ENCODE assay signal across 9 mouse cellular contexts in the genomic region with DNA sequence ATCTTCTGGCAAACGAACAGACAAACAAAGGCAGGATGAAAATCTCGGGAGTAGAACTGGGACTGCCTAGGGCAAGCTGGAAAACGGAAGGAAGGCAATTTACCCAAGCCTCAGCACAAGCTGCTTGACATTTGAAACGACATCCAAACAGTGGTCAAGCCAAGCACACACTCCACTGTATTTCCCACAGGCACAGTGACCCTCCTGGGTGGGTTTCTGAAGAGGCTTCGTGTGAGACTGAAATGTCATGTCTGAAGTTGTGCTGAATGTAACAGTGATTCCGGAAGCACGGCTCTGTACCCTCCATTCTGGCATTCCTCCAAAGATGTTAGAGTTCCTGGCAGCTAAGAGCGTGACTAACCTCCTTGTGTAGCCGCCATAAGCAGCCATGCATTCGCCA. TPM values are rescaled to one million over a fixed set of nuclear protein-coding genes. Genes with fewer than 3 reads are reported as not detected.
DNase-seq lines count a peak whose midpoint lies in the region; ATAC-seq lines count a peak whose summit lies in the region.
"Had no signal": no experiment of that assay in that cellular context is flagged by ENCODE, and none has a peak within 500 bp of the region (broad histone marks: within the 10 kb centered on the region; RNA-seq: fewer than 3 reads in every experiment).

No protein-coding gene starts in this region.

- no peak overlapping the region for H3K9ac ChIP-seq in forebrain, embryonic 13.5 days
- no peak overlapping the region for H3K9ac ChIP-seq in hindbrain, embryonic 15.5 days

- WGBS in forebrain, embryonic 13.5 days = 67% methylated on average over 10 of the region's 10 CpGs
- 87% methylated on average over 10 of the region's 10 CpGs for WGBS in forebrain, embryonic 10.5 days
- 42% methylated on average over 10 of the region's 10 CpGs for whole genome bisulfite sequencing in hindbrain, embryonic 15.5 days

- no peaks in the 10 kb centered on the region for H3K4me1 ChIP-seq in forebrain, embryonic 13.5 days
- no peaks in the 10 kb centered on the region for H3K4me1 ChIP-seq in forebrain, embryonic 10.5 days
- 0 out of 2 replicates have a peak, but pooled peaks cover 7% of the 10 kb centered on the region for H3K4me1 ChIP-seq in hindbrain, embryonic 15.5 days (replicated peaks)

- DNase-seq in forebrain, embryonic 10.5 days (ENCODE audit: extremely low spot score, low spot score) = no peak
- DNase-seq in layer of hippocampus, adult 9-11 months = peak; percentile 10
- no peak for DNase-seq in layer of hippocampus, adult 8-10 months (ENCODE audit: low spot score in 2 of 2)
- DNase-seq in NIH3T3 (ENCODE audit: low read depth) = peak; percentile 59
- DNase-seq in right cerebral cortex, postnatal 14 days = no peak
- no peak for DNase-seq in embryo, embryonic 9.5 days (ENCODE audit: extremely low spot score)

- H3K9me3 ChIP-seq in forebrain, embryonic 13.5 days (replicated peaks) = no peaks in the 10 kb centered on the region
- no peaks in the 10 kb centered on the region for H3K9me3 ChIP-seq in forebrain, embryonic 10.5 days
- no peaks in the 10 kb centered on the region for H3K9me3 ChIP-seq in hindbrain, embryonic 15.5 days

- no peaks in the 10 kb centered on the region for H3K27me3 ChIP-seq in forebrain, embryonic 13.5 days
- no peaks in the 10 kb centered on the region for H3K27me3 ChIP-seq in forebrain, embryonic 10.5 days (ENCODE audit: poor library complexity, severe bottlenecking)
- H3K27me3 ChIP-seq in hindbrain, embryonic 15.5 days = no peaks in the 10 kb centered on the region

- H3K4me3 ChIP-seq in forebrain, embryonic 13.5 days = no peak overlapping the region
- H3K4me3 ChIP-seq in forebrain, embryonic 10.5 days = no peak overlapping the region
- no peak overlapping the region for H3K4me3 ChIP-seq in hindbrain, embryonic 15.5 days

- 0 out of 2 replicates have a peak, but pooled peaks cover 6% of the 10 kb centered on the region for H3K36me3 ChIP-seq in forebrain, embryonic 13.5 days (ENCODE audit: poor library complexity, severe bottlenecking)
- peaks cover 5% of the 10 kb centered on the region; the same call in 1 of the 2 replicates for H3K36me3 ChIP-seq in forebrain, embryonic 10.5 days (replicated peaks)
- no peaks in the 10 kb centered on the region for H3K36me3 ChIP-seq in hindbrain, embryonic 15.5 days

- peak; percentile 74 for ATAC-seq in forebrain, embryonic 13.5 days
- ATAC-seq in hindbrain, embryonic 15.5 days (ENCODE audit: low FRiP score, low read depth) = peak; percentile 79

- no peak overlapping the region for H3K27ac ChIP-seq in forebrain, embryonic 13.5 days
- no peak overlapping the region for H3K27ac ChIP-seq in forebrain, embryonic 10.5 days
- peak overlapping the region; percentile 55; the same call in 1 of the 2 replicates for H3K27ac ChIP-seq in hindbrain, embryonic 15.5 days (replicated peaks)

- no peak overlapping the region for H3K4me2 ChIP-seq in forebrain, embryonic 13.5 days
- H3K4me2 ChIP-seq in hindbrain, embryonic 15.5 days = no peak overlapping the region

RNA-seq across cellular contexts. Expression of gene Gm5105, which starts 28.5 kb away (rescaled TPM):
- not detected in 2 replicates for polyA plus RNA-seq in forebrain, embryonic 13.5 days (2015; fragmentation: Nextera tagmentation; extraction: Ambion mirVana)
- polyA plus RNA-seq in forebrain, embryonic 10.5 days (2016; fragmentation: Nextera tagmentation; extraction: Ambion mirVana) = not detected in 2 replicates
- under 1 TPM in 1 of 4 experiments, not detected in 3; 0.22 TPM for total RNA-seq in layer of hippocampus, adult 8-10 months (2022)
- polyA plus RNA-seq in hindbrain, embryonic 15.5 days (2015; fragmentation: Nextera tagmentation; extraction: Ambion mirVana) = 0.18 and 0.26 TPM in 2 replicates
- total RNA-seq: megakaryocyte, adult 5-6 weeks had no signal

RNA-seq across cellular contexts. Expression of gene 1110002E22Rik, which starts 30.9 kb away (rescaled TPM):
- polyA plus RNA-seq in forebrain, embryonic 13.5 days (2015; fragmentation: Nextera tagmentation; extraction: Ambion mirVana) = 0.05 and 0.08 TPM in 2 replicates
- polyA plus RNA-seq in forebrain, embryonic 10.5 days (2016; fragmentation: Nextera tagmentation; extraction: Ambion mirVana) = 0.02 TPM in 1 of 2 replicates, not detected in the other
- total RNA-seq in layer of hippocampus, adult 8-10 months (2022) = 1 to 10 TPM; 1.2 to 2.3 (median 2.0) TPM
- polyA plus RNA-seq in hindbrain, embryonic 15.5 days (2015; fragmentation: Nextera tagmentation; extraction: Ambion mirVana) = 0.16 and 0.17 TPM in 2 replicates
- total RNA-seq: megakaryocyte, adult 5-6 weeks had no signal

RNA-seq across cellular contexts. Expression of gene Trmt10a, which starts 47.5 kb away (rescaled TPM):
- polyA plus RNA-seq in forebrain, embryonic 13.5 days (2015; fragmentation: Nextera tagmentation; extraction: Ambion mirVana) = 8.7 and 9.9 TPM in 2 replicates
- polyA plus RNA-seq in forebrain, embryonic 10.5 days (2016; fragmentation: Nextera tagmentation; extraction: Ambion mirVana) = 19.7 and 20.1 TPM in 2 replicates
- 1 to 10 TPM; 2.9 to 9.7 (median 4.0) TPM for total RNA-seq in layer of hippocampus, adult 8-10 months (2022)
- 6.9 and 7.4 TPM in 2 replicates for polyA plus RNA-seq in hindbrain, embryonic 15.5 days (2015; fragmentation: Nextera tagmentation; extraction: Ambion mirVana)

RNA-seq across cellular contexts. Expression of gene Mttp, which starts 49.0 kb away (rescaled TPM):
- 10.2 and 11.6 TPM in 2 replicates for polyA plus RNA-seq in forebrain, embryonic 13.5 days (2015; fragmentation: Nextera tagmentation; extraction: Ambion mirVana)
- 11.1 and 11.4 TPM in 2 replicates for polyA plus RNA-seq in forebrain, embryonic 10.5 days (2016; fragmentation: Nextera tagmentation; extraction: Ambion mirVana)
- total RNA-seq in layer of hippocampus, adult 8-10 months (2022) = 1 to 10 TPM; 6.5 to 9.3 (median 8.1) TPM
- polyA plus RNA-seq in hindbrain, embryonic 15.5 days (2015; fragmentation: Nextera tagmentation; extraction: Ambion mirVana) = 7.9 and 9.5 TPM in 2 replicates

Comparison
In these comparisons a context has a peak if more than half of its experiments do, and no peak if none do; other contexts are left out.
1. DNase-seq: peak in layer of hippocampus, adult 9-11 months (single experiment) and NIH3T3 (single experiment); none in forebrain, embryonic 10.5 days (single experiment), layer of hippocampus, adult 8-10 months (0 of 2), right cerebral cortex, postnatal 14 days (single experiment) and embryo, embryonic 9.5 days (single experiment).